Mouse (Mus musculus): ENCODE results near the gene Foxj1. TPM values are rescaled to one million over a fixed set of nuclear protein-coding genes. Genes with fewer than 3 reads are reported as not detected.

Gene Foxj1
- polyA plus RNA-seq, 1 experiment = not detected

DNA sequence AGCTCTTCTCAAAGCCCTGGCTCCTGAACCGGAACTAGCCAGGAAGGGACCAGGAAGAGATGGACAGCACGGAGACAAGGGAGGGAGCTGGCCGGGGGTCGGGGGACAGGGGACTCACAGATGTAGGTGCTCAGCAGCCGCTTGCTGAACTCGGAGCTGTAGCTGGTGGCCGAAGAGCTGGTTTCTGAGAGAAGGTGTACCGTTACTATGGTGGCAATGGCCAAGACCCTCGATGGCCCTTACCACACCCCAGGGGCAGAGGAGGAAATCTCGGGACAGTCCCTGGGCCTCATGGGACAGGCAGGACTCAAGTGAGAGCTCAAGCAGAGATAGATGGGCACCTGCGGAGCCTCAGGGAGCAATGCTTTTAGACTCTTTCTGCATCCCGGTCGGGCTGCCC is 42.8 kb downstream of the Foxj1 start:
- Histone ChIP-seq H3K27ac (ENCODE audit: insufficient read depth, low read depth, low read length) (no peak overlapping the region), H3K4me3 (ENCODE audit: insufficient read depth, low read length) (no peak overlapping the region), H3K4me1 (ENCODE audit: control insufficient read depth, insufficient read depth, low read length) (no peaks in the 10 kb centered on the region)
- TF ChIP-seq POLR2A (IDR thresholded peaks at IDR 0.05; ENCODE audit: borderline replicate concordance, low read depth, low read length) = no peak
- no peak for TF ChIP-seq CTCF (IDR thresholded peaks at IDR 0.05; ENCODE audit: low read depth, low read length)

DNA sequence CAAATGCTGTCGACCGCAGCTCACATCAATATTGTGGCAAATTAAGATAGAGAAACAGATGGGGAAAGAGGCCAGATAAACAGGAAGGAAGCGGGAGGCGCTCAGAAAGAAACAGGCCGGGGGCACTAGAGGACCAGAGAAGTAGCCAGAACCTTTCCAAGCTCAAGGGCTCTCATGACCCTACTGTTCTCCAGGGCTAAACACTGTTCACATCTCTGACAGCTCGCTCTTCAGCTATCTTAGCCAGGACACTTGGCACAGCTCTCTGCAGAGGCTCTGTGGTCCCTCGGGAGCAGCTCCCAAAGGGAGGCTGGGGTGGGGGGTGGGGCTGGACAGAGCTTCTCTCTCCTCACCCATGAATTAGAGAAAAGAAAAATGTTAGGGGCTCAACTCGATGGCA is 44.6 kb downstream of the Foxj1 start:
- H3K4me3 ChIP-seq (ENCODE audit: insufficient read depth, low read length) = no peak overlapping the region
- TF ChIP-seq POLR2A (IDR thresholded peaks at IDR 0.05; ENCODE audit: borderline replicate concordance, low read depth, low read length) (no peak), CTCF (IDR thresholded peaks at IDR 0.05; ENCODE audit: low read depth, low read length) (no peak)
- no peak overlapping the region for H3K27ac ChIP-seq (ENCODE audit: insufficient read depth, low read depth, low read length)
- no peaks in the 10 kb centered on the region for H3K4me1 ChIP-seq (ENCODE audit: control insufficient read depth, insufficient read depth, low read length)

DNA sequence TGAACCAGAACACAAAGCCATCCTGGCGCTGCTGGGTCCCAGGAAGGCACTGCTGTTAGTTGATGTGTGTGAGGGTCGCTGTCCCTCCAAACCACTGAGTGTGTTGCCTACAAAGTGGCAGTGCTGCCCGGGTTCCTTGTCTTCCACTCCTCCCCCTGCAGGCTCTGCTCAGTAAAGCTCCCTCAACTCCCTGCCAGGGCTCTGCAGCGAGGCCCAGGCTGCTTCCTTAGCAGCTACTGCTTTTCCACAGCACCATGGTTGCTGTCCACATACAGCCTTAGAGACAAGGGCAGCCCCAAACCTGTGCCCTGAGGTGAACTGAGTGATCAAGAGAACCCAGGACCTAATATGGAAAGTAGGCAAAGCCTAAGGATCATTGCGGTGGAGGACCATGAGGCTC is 47.8 kb downstream of the Foxj1 start:
- H3K27ac ChIP-seq (ENCODE audit: insufficient read depth, low read depth, low read length) = no peak overlapping the region
- no peak overlapping the region for H3K4me3 ChIP-seq (ENCODE audit: insufficient read depth, low read length)
- no peak for TF ChIP-seq CTCF (IDR thresholded peaks at IDR 0.05; ENCODE audit: low read depth, low read length)
- TF ChIP-seq POLR2A (IDR thresholded peaks at IDR 0.05; ENCODE audit: borderline replicate concordance, low read depth, low read length) = no peak
- H3K4me1 ChIP-seq (ENCODE audit: control insufficient read depth, insufficient read depth, low read length) = no peaks in the 10 kb centered on the region

DNA sequence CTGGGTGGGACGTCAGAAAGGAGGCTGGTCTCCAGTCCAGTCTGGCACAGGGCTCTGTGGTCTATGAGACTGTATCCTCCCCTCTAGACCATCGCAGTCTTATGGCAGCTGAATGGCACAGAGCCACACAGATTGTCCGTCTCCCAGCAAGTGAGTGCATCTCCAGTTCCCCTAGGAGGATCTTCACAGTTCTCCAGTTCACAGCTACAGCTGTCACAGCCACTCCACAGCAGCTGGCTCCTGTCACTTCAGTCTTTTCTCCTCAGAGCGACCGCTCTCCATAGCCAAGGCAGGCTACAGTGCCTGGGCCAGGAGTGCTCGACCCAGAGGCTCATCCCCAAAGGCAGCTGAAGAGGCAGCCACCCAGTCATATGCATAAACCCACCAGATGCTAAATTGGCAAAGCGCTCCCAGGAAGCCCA is 49.4 kb downstream of the Foxj1 start:
- peaks cover 9% of the 10 kb centered on the region; the same call in 1 of the 2 replicates for H3K4me1 ChIP-seq (ENCODE audit: control insufficient read depth, insufficient read depth, low read length)
- no peak for TF ChIP-seq CTCF (IDR thresholded peaks at IDR 0.05; ENCODE audit: low read depth, low read length)
- TF ChIP-seq POLR2A (IDR thresholded peaks at IDR 0.05; ENCODE audit: borderline replicate concordance, low read depth, low read length) = no peak
- H3K4me3 ChIP-seq (ENCODE audit: insufficient read depth, low read length) = no peak overlapping the region
- H3K27ac ChIP-seq (ENCODE audit: insufficient read depth, low read depth, low read length) = no peak overlapping the region

DNA sequence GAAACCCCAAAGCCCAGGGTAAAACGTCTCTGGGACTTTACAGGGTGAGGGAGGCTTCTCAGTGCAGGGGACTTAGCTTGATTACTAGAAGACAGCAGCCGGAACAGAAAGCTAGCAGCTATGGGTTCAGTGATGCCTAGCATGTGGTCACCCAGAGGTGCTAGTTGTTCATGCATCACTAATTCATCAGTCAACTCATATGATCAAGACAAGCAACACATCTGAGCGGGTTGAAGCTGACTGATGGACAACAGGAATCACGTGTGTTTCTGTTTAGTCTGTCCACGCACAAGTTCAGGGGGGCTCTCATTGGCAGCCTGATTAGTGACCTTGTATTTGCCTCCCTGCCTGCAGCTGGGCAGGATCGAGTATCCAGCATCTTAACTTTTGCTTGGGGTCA is 51.2 kb downstream of the Foxj1 start:
- TF ChIP-seq CTCF (IDR thresholded peaks at IDR 0.05; ENCODE audit: low read depth, low read length) = no peak
- TF ChIP-seq POLR2A (IDR thresholded peaks at IDR 0.05; ENCODE audit: borderline replicate concordance, low read depth, low read length) = no peak
- H3K4me1 ChIP-seq (ENCODE audit: control insufficient read depth, insufficient read depth, low read length) = peaks cover 9% of the 10 kb centered on the region; the same call in 1 of the 2 replicates
- no peak overlapping the region for H3K4me3 ChIP-seq (ENCODE audit: insufficient read depth, low read length)
- no peak overlapping the region for H3K27ac ChIP-seq (ENCODE audit: insufficient read depth, low read depth, low read length)

DNA sequence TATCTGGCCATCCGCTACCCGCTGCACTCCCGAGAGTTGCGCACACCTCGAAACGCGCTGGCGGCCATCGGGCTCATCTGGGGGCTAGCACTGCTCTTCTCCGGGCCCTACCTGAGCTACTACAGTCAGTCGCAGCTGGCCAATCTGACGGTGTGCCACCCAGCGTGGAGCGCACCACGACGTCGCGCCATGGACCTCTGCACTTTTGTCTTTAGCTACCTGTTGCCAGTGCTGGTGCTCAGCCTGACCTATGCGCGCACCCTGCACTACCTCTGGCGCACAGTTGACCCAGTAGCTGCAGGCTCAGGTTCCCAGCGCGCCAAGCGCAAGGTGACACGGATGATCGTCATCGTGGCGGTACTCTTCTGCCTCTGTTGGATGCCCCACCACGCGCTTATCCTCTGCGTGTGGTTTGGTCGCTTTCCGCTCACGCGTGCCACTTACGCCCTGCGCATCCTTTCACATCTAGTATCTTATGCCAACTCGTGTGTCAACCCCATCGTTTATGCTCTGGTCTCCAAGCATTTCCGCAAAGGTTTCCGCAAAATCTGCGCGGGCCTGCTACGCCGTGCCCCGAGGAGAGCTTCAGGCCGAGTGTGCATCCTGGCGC is 52.2 kb downstream of the Foxj1 start:
- no peak for TF ChIP-seq POLR2A (IDR thresholded peaks at IDR 0.05; ENCODE audit: borderline replicate concordance, low read depth, low read length)
- no peak for TF ChIP-seq CTCF (IDR thresholded peaks at IDR 0.05; ENCODE audit: low read depth, low read length)
- H3K4me3 ChIP-seq (ENCODE audit: insufficient read depth, low read length) = no peak overlapping the region
- H3K4me1 ChIP-seq (ENCODE audit: control insufficient read depth, insufficient read depth, low read length) = peaks cover 9% of the 10 kb centered on the region; the same call in 1 of the 2 replicates
- H3K27ac ChIP-seq (ENCODE audit: insufficient read depth, low read depth, low read length) = no peak overlapping the region

DNA sequence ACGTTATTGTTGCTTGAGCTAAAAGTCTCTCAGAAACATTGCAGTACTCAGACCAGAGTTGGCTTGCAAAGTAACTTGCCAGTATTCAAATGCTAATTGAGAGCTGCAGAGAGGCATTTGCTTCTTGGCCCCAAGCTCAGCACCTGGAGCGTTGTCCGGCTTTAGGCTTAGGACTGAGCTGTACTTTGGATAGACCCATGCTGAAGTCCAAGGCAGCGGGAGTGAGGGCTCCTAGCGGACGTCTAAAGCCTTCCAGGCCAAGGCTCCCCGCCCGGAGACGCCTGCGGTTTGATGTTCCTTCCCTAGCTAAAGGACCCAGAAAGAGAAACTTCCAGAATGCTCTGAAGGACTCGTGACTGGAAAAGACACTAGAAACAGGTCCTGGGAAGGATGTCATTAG is 53.1 kb downstream of the Foxj1 start:
- TF ChIP-seq CTCF (IDR thresholded peaks at IDR 0.05; ENCODE audit: low read depth, low read length) (no peak), POLR2A (IDR thresholded peaks at IDR 0.05; ENCODE audit: borderline replicate concordance, low read depth, low read length) (no peak)
- peaks cover 9% of the 10 kb centered on the region; the same call in 1 of the 2 replicates for H3K4me1 ChIP-seq (ENCODE audit: control insufficient read depth, insufficient read depth, low read length)
- H3K4me3 ChIP-seq (ENCODE audit: insufficient read depth, low read length) = peak overlapping the region; percentile 42
- H3K27ac ChIP-seq (ENCODE audit: insufficient read depth, low read depth, low read length) = no peak overlapping the region

DNA sequence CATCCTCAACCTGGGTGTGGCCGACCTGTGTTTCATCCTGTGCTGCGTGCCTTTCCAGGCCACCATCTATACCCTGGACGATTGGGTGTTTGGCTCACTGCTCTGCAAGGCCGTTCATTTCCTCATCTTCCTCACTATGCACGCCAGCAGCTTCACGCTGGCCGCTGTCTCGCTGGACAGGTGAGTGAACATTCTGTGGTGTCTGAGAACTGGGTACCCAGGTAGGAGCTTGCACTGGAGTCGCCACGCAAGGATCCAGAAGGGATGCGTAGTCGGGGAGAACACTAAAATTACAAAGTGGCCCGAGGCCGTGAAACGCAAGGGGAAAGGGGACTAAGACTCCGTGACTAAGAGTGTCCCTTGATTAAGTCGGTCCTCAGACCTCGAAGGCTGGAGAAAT is 53.5 kb downstream of the Foxj1 start:
- H3K4me3 ChIP-seq (ENCODE audit: insufficient read depth, low read length) = peak overlapping the region; percentile 42
- H3K4me1 ChIP-seq (ENCODE audit: control insufficient read depth, insufficient read depth, low read length) = peaks cover 9% of the 10 kb centered on the region; the same call in 1 of the 2 replicates
- no peak overlapping the region for H3K27ac ChIP-seq (ENCODE audit: insufficient read depth, low read depth, low read length)
- TF ChIP-seq CTCF (IDR thresholded peaks at IDR 0.05; ENCODE audit: low read depth, low read length) (no peak), POLR2A (IDR thresholded peaks at IDR 0.05; ENCODE audit: borderline replicate concordance, low read depth, low read length) (no peak)

DNA sequence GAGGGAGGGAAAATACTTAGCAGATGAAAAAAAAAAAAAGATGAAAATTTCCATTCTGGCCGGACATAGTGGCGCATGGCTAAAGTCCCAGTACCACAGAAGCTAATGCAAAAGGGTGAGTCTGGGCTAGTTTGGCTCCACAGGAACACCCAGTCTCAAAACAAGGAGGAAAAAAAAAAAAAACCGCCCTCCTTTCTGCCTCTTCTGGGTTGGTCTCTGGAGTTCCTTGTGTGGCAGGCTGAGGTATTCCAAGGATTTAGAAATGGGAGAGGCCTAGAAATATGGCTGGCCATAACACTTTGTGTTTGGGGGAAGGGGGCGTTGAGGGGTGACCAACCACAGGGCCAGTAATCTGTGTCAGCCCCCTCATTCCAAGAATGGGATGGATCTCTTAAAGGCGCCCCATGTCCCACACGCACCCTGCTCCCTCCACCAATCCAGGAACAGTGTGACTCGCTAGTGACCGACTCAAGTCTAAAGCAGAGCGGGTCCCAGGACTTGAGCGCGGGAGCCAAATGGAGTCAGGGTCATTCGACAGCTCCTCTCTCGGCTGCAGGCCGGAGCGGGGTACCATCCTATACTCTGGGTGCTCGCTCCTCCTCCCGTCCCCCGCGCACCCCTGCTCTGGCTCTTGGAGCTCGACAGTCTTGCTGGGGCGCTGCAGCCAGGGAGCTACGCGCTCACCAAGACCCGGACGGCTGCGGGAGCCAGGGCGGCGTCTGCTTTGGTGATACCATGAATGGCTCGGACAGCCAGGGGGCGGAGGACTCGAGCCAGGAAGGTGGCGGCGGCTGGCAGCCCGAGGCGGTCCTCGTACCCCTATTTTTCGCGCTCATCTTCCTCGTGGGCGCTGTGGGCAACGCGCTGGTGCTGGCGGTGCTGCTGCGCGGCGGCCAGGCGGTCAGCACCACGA is 54.2 kb downstream of the Foxj1 start, which contains the start of gene Galr2:
TSS of gene Galr2 (plus strand) at position 189 of the 913 bp plus-strand sequence.
- Histone ChIP-seq H3K4me1 (ENCODE audit: control insufficient read depth, insufficient read depth, low read length) (peaks cover 9% of the 10 kb centered on the region; the same call in 1 of the 2 replicates), H3K4me3 (ENCODE audit: insufficient read depth, low read length) (peak within 1 kb of the TSS; percentile 42)
- TF ChIP-seq POLR2A (IDR thresholded peaks at IDR 0.05; ENCODE audit: borderline replicate concordance, low read depth, low read length) (no peak), CTCF (IDR thresholded peaks at IDR 0.05; ENCODE audit: low read depth, low read length) (no peak)

More for the DNA sequence above, 54.2 kb downstream of the Foxj1 start, which contains the start of gene Galr2:
- H3K27ac ChIP-seq (ENCODE audit: insufficient read depth, low read depth, low read length) = no peak within 1 kb of the TSS

Other genes starting within 250 kb of the Foxj1 start
- 134 and 155 TPM in 2 replicates for gene Wbp2, start 248.4 kb downstream of the Foxj1 start, polyA plus RNA-seq (2012; ENCODE audit: insufficient read depth, insufficient read length, missing spikeins)
- 32.1 and 38.5 TPM in 2 replicates for gene Trim47, start 208.2 kb downstream of the Foxj1 start, polyA plus RNA-seq (2012; ENCODE audit: insufficient read depth, insufficient read length, missing spikeins)
- 22.4 and 23.4 TPM in 2 replicates for gene Trim65, start 204.3 kb downstream of the Foxj1 start, polyA plus RNA-seq (2012; ENCODE audit: insufficient read depth, insufficient read length, missing spikeins)
- gene Mrpl38, start 196.5 kb downstream of the Foxj1 start, polyA plus RNA-seq (2012; ENCODE audit: insufficient read depth, insufficient read length, missing spikeins) = 19.2 and 31.8 TPM in 2 replicates
- 21.1 and 26.4 TPM in 2 replicates for gene Fbf1, start 167.2 kb downstream of the Foxj1 start, polyA plus RNA-seq (2012; ENCODE audit: insufficient read depth, insufficient read length, missing spikeins)
- 70.4 TPM in 2 replicates for gene Ten1, start 136.5 kb downstream of the Foxj1 start, polyA plus RNA-seq (2012; ENCODE audit: insufficient read depth, insufficient read length, missing spikeins)
- 47.0 and 47.6 TPM in 2 replicates for gene Acox1, start 136.4 kb downstream of the Foxj1 start, polyA plus RNA-seq (2012; ENCODE audit: insufficient read depth, insufficient read length, missing spikeins)
- not detected in 2 replicates for gene Evpl, start 97.3 kb downstream of the Foxj1 start, polyA plus RNA-seq (2012; ENCODE audit: insufficient read depth, insufficient read length, missing spikeins)
- 42.5 and 43.7 TPM in 2 replicates for gene Srp68, start 61.2 kb downstream of the Foxj1 start, polyA plus RNA-seq (2012; ENCODE audit: insufficient read depth, insufficient read length, missing spikeins)
- gene Galr2, start 54.5 kb downstream of the Foxj1 start, polyA plus RNA-seq (2012; ENCODE audit: insufficient read depth, insufficient read length, missing spikeins) = 0.41 TPM in 1 of 2 replicates, not detected in the other
- gene Exoc7, start 28.2 kb downstream of the Foxj1 start, polyA plus RNA-seq (2012; ENCODE audit: insufficient read depth, insufficient read length, missing spikeins) = 71.8 and 88.2 TPM in 2 replicates
- 12.3 and 12.4 TPM in 2 replicates for gene Rnf157, start 77.6 kb upstream of the Foxj1 start, polyA plus RNA-seq (2012; ENCODE audit: insufficient read depth, insufficient read length, missing spikeins)
- gene Ubald2, start 98.7 kb upstream of the Foxj1 start, polyA plus RNA-seq (2012; ENCODE audit: insufficient read depth, insufficient read length, missing spikeins) = 123 and 152 TPM in 2 replicates
- gene Qrich2, start 130.8 kb upstream of the Foxj1 start, polyA plus RNA-seq (2012; ENCODE audit: insufficient read depth, insufficient read length, missing spikeins) = not detected in 2 replicates
- 50.8 and 54.5 TPM in 2 replicates for gene Prpsap1, start 158.8 kb upstream of the Foxj1 start, polyA plus RNA-seq (2012; ENCODE audit: insufficient read depth, insufficient read length, missing spikeins)
- not detected in 2 replicates for gene Sphk1, start 195.5 kb upstream of the Foxj1 start, polyA plus RNA-seq (2012; ENCODE audit: insufficient read depth, insufficient read length, missing spikeins)
- gene Ube2o, start 246.0 kb upstream of the Foxj1 start, polyA plus RNA-seq (2012; ENCODE audit: insufficient read depth, insufficient read length, missing spikeins) = 6.2 and 8.0 TPM in 2 replicates

Data from bone marrow macrophage, adult 2 months (primary cell).